Mouse (Mus musculus) myocyte (in vitro differentiated cells): Measurements from ENCODE around the gene Enpp7.

ENCODE experiments used
- MAX ChIP-seq: IDR thresholded peaks from one replicate; pipeline ENCODE4 v1.6.1; 2011; ENCODE audit warnings: low read depth, mild to moderate bottlenecking, control low read depth
- POLR2A ChIP-seq: IDR thresholded peaks from one replicate; pipeline ENCODE4 v1.6.1; 2011; ENCODE audit warnings: low read depth, mild to moderate bottlenecking, control low read depth, moderate library complexity; ENCODE audit not compliant: insufficient read length
- POLR2AphosphoS2 ChIP-seq: IDR thresholded peaks from one replicate; pipeline ENCODE4 v1.6.1; 2011; ENCODE audit warnings: low read depth, control low read depth; ENCODE audit not compliant: insufficient read length
- TCF12 ChIP-seq: IDR thresholded peaks from one replicate; pipeline ENCODE4 v1.6.1; 2011; ENCODE audit warnings: mild to moderate bottlenecking, control low read depth; ENCODE audit not compliant: poor library complexity, insufficient read depth, severe bottlenecking
- USF1 ChIP-seq: IDR thresholded peaks from one replicate; pipeline ENCODE4 v1.6.1; 2011; ENCODE audit warnings: low read depth, mild to moderate bottlenecking, control low read depth, moderate library complexity

GRCm38 (mm10) chr11:118999361-118999804 is 11.4 kb downstream of the Enpp7 start:
- TF ChIP-seq POLR2AphosphoS2: no peak
- TF ChIP-seq MAX: no peak
- no peak for TF ChIP-seq POLR2A
- no peak for TF ChIP-seq USF1
- no peak for TF ChIP-seq TCF12
